10 mouse cellular contexts compared by ENCODE assay signal in the genomic region with DNA sequence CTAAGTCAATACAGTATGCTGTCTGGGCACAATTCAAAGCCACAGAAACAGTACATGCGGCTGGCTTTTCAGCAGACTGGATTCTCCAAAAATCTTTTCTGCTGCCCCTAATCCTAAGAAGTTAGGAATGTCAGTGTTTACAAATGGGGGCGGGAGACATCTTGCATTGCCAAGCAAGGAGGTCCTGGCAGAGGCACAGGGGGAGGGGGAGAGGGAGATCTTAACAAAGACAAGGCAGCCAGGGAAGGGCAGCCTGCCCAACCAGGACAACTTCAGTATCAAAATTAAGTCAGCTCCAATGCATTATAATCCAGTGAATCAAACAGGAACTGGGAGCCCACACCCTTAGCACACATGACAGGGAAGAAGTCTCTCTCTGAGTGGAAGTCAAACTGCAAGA.
A peak's percentile ranks its signal among the peaks of the same experiment; 100 is the strongest.
DNase-seq lines count a peak whose midpoint lies in the region; ATAC-seq lines count a peak whose summit lies in the region.
"Had no signal": no experiment of that assay in that cellular context is flagged by ENCODE, and none has a peak within 500 bp of the region (broad histone marks: within the 10 kb centered on the region; RNA-seq: fewer than 3 reads in every experiment).

No protein-coding gene starts in this region.

- peaks cover 30% of the 10 kb centered on the region; the same call in 1 of the 2 replicates for H3K4me1 ChIP-seq in midbrain, embryonic 14.5 days (ENCODE audit: control insufficient read depth, insufficient read depth, low read length)
- peaks cover 35% of the 10 kb centered on the region for H3K4me1 ChIP-seq in midbrain, embryonic 15.5 days
- H3K4me1 ChIP-seq in heart, embryonic 11.5 days (ENCODE audit: control insufficient read depth, insufficient read depth, low read length): peaks cover 16% of the 10 kb centered on the region
- peaks cover 39% of the 10 kb centered on the region for H3K4me1 ChIP-seq in neural tube, embryonic 15.5 days

- no peaks in the 10 kb centered on the region for H3K27me3 ChIP-seq in midbrain, embryonic 14.5 days (ENCODE audit: control insufficient read depth, insufficient read depth, low read length)
- H3K27me3 ChIP-seq in midbrain, embryonic 15.5 days (replicated peaks): no peaks in the 10 kb centered on the region
- no peaks in the 10 kb centered on the region for H3K27me3 ChIP-seq in heart, embryonic 11.5 days (ENCODE audit: control insufficient read depth, insufficient read depth, low read length)
- H3K27me3 ChIP-seq in neural tube, embryonic 15.5 days (replicated peaks): no peaks in the 10 kb centered on the region

- no peak overlapping the region for H3K4me2 ChIP-seq in midbrain, embryonic 14.5 days (ENCODE audit: low read length)
- H3K4me2 ChIP-seq in midbrain, embryonic 15.5 days: no peak overlapping the region
- H3K4me2 ChIP-seq in heart, embryonic 11.5 days: no peak overlapping the region
- H3K4me2 ChIP-seq in neural tube, embryonic 15.5 days: no peak overlapping the region
- H3K4me2 ChIP-seq: liver, embryonic 13.5 days had no signal

- WGBS in midbrain, embryonic 14.5 days: 13% methylated on average over 2 of the region's 2 CpGs
- WGBS in midbrain, embryonic 15.5 days: 8% methylated on average over 2 of the region's 2 CpGs
- WGBS in heart, embryonic 11.5 days (ENCODE audit: insufficient replicate concordance): 43% methylated on average over 2 of the region's 2 CpGs
- 43% methylated on average over 2 of the region's 2 CpGs for WGBS in neural tube, embryonic 15.5 days

- no peak for ATAC-seq in midbrain, embryonic 14.5 days (ENCODE audit: low FRiP score, low TSS enrichment)
- ATAC-seq in midbrain, embryonic 15.5 days (replicated peaks): no peak
- ATAC-seq in heart, embryonic 11.5 days (replicated peaks; ENCODE audit: insufficient number of reproducible peaks, low FRiP score, low TSS enrichment): no peak
- ATAC-seq in neural tube, embryonic 15.5 days (ENCODE audit: low FRiP score): no peak

- no peak overlapping the region for H3K9ac ChIP-seq in midbrain, embryonic 14.5 days (replicated peaks; ENCODE audit: low read length)
- no peak overlapping the region for H3K9ac ChIP-seq in midbrain, embryonic 15.5 days
- H3K9ac ChIP-seq in heart, embryonic 11.5 days (ENCODE audit: low read depth, low read length): no peak overlapping the region
- no peak overlapping the region for H3K9ac ChIP-seq in neural tube, embryonic 15.5 days (replicated peaks)
- H3K9ac ChIP-seq: liver, embryonic 13.5 days had no signal

- intact Hi-C loops in gastrocnemius, postnatal 14 days (cut with DNase I; ENCODE audit: low total_unique reads): no loop called here

- peaks cover 18% of the 10 kb centered on the region for H3K36me3 ChIP-seq in midbrain, embryonic 14.5 days (ENCODE audit: control insufficient read depth, insufficient read depth, low read length)
- H3K36me3 ChIP-seq in midbrain, embryonic 15.5 days (replicated peaks): peaks cover 3% of the 10 kb centered on the region; the same call in 1 of the 2 replicates
- H3K36me3 ChIP-seq in heart, embryonic 11.5 days (ENCODE audit: control insufficient read depth, insufficient read depth, low read length): peaks cover 8% of the 10 kb centered on the region
- peaks cover 22% of the 10 kb centered on the region for H3K36me3 ChIP-seq in neural tube, embryonic 15.5 days
- H3K36me3 ChIP-seq: G1E had no signal

- no peaks in the 10 kb centered on the region for H3K9me3 ChIP-seq in midbrain, embryonic 14.5 days (ENCODE audit: control insufficient read depth, low read length)
- H3K9me3 ChIP-seq in midbrain, embryonic 15.5 days: no peaks in the 10 kb centered on the region
- H3K9me3 ChIP-seq in heart, embryonic 11.5 days (replicated peaks; ENCODE audit: control insufficient read depth, low read length): no peaks in the 10 kb centered on the region
- no peaks in the 10 kb centered on the region for H3K9me3 ChIP-seq in neural tube, embryonic 15.5 days (replicated peaks)
- H3K9me3 ChIP-seq: G1E; liver, embryonic 13.5 days had no signal

- H3K4me3 ChIP-seq in midbrain, embryonic 14.5 days (replicated peaks; ENCODE audit: low read depth, low read length): no peak overlapping the region
- H3K4me3 ChIP-seq in midbrain, embryonic 15.5 days: no peak overlapping the region
- H3K4me3 ChIP-seq in heart, embryonic 11.5 days (ENCODE audit: low read depth, low read length): no peak overlapping the region
- no peak overlapping the region for H3K4me3 ChIP-seq in neural tube, embryonic 15.5 days (replicated peaks)
- H3K4me3 ChIP-seq: liver, embryonic 13.5 days had no signal

- peak; percentile 68 for DNase-seq in midbrain, embryonic 14.5 days
- DNase-seq in embryo, embryonic 9.5 days (ENCODE audit: extremely low spot score): peak; percentile 37
- peak; percentile 34 for DNase-seq in gastrocnemius, postnatal 14 days
- peak; percentile 31 for DNase-seq in skeletal muscle tissue, adult 2 months (ENCODE audit: low read depth, low spot score)
- DNase-seq: adrenal gland, postnatal 10 days; liver, embryonic 13.5 days had no signal

- no peak overlapping the region for H3K27ac ChIP-seq in midbrain, embryonic 14.5 days (replicated peaks; ENCODE audit: low read depth, low read length)
- H3K27ac ChIP-seq in midbrain, embryonic 15.5 days: no peak overlapping the region
- H3K27ac ChIP-seq in heart, embryonic 11.5 days (ENCODE audit: low read depth, low read length): no peak overlapping the region
- H3K27ac ChIP-seq in neural tube, embryonic 15.5 days (replicated peaks): no peak overlapping the region
- H3K27ac ChIP-seq: liver, embryonic 13.5 days had no signal
